Mouse (Mus musculus) midbrain, embryonic 10.5 days (tissue): ENCODE results near the gene Drap1. TPM values are rescaled to one million over a fixed set of nuclear protein-coding genes. Genes with fewer than 3 reads are reported as not detected.

Experiments used
- DNase-seq: peaks from one replicate; pipeline ENCODE4 v3.0.0-alpha.2; 2017; ENCODE audit warnings: low spot score
- H3K27ac ChIP-seq: fragments of 300-500 bp; sonication (generic); replicated peaks from 2 replicates; pipeline ENCODE4 v1.5.1; 2016; ENCODE audit warnings: mild to moderate bottlenecking
- H3K27me3 ChIP-seq: fragments of 300-500 bp; sonication (generic); 2 replicates; pipeline ENCODE4 v1.6.1; 2016; ENCODE audit warnings: low read depth, mild to moderate bottlenecking; ENCODE audit not compliant: poor library complexity, severe bottlenecking
- H3K36me3 ChIP-seq: fragments of 300-500 bp; sonication (generic); 2 replicates; pipeline ENCODE4 v1.6.1; 2016; ENCODE audit warnings: mild to moderate bottlenecking, moderate library complexity
- H3K4me1 ChIP-seq: fragments of 300-500 bp; sonication (generic); 2 replicates; pipeline ENCODE4 v1.6.1; 2016
- H3K4me3 ChIP-seq: fragments of 300-500 bp; sonication (generic); 2 replicates; pipeline ENCODE4 v1.5.1; 2016; ENCODE audit warnings: mild to moderate bottlenecking, moderate library complexity
- H3K9me3 ChIP-seq: fragments of 300-500 bp; sonication (generic); replicated peaks from 2 replicates; pipeline ENCODE4 v1.6.1; 2016; ENCODE audit warnings: mild to moderate bottlenecking
- WGBS: fragments of 180-500 bp; shearing (Covaris S2); methylation state at CpG from one replicate; pipeline ENCODE4 v1.1.7; 2016; 5-methylcytosine and 5-hydroxymethylcytosine counted together
- polyA plus RNA-seq: library from polyadenylated mRNA; unstranded; fragments of >200 nt; fragmentation: Nextera tagmentation; extraction: Ambion mirVana; gene quantifications from 2 replicates; pipeline ENCODE4 v1.2.1, GENCODE M21; 2016

Drap1 gene
- polyA plus RNA-seq, 1 experiment from 2014 or later: 221 TPM

GRCm38 (mm10) chr19:5388011-5388441, 36.8 kb downstream of the Drap1 start:
- Histone ChIP-seq H3K4me3 (peak overlapping the region; percentile 100), H3K36me3 (peaks cover 36% of the 10 kb centered on the region), H3K27me3 (no peaks in the 10 kb centered on the region), H3K9me3 (no peaks in the 10 kb centered on the region), H3K4me1 (peaks cover 37% of the 10 kb centered on the region), H3K27ac (peak overlapping the region; percentile 90)
- WGBS: under 1% methylated on average over 43 of the region's 43 CpGs
- no peak for DNase-seq

GRCm38 (mm10) chr19:5384715-5385114, 40.1 kb downstream of the Drap1 start:
- no peak overlapping the region for H3K4me3 ChIP-seq
- WGBS: 89% methylated on average over 8 of the region's 8 CpGs
- no peak overlapping the region for H3K27ac ChIP-seq
- H3K36me3 ChIP-seq: peaks cover 69% of the 10 kb centered on the region
- no peaks in the 10 kb centered on the region for H3K27me3 ChIP-seq
- no peaks in the 10 kb centered on the region for H3K9me3 ChIP-seq
- H3K4me1 ChIP-seq: peaks cover 24% of the 10 kb centered on the region
- no peak for DNase-seq

GRCm38 (mm10) chr19:5383326-5383725, 41.5 kb downstream of the Drap1 start:
- no peaks in the 10 kb centered on the region for H3K27me3 ChIP-seq
- DNase-seq: no peak
- no peak overlapping the region for H3K27ac ChIP-seq
- no peak overlapping the region for H3K4me3 ChIP-seq
- 95% methylated on average over 12 of the region's 12 CpGs for WGBS
- peaks cover 16% of the 10 kb centered on the region for H3K4me1 ChIP-seq
- peaks cover 83% of the 10 kb centered on the region for H3K36me3 ChIP-seq
- no peaks in the 10 kb centered on the region for H3K9me3 ChIP-seq

- H3K4me3 ChIP-seq: no peak overlapping the region
- H3K27ac ChIP-seq: no peak overlapping the region
- H3K9me3 ChIP-seq: no peaks in the 10 kb centered on the region
- WGBS: 96% methylated on average over 1 of the region's 1 CpGs
- H3K36me3 ChIP-seq: peaks cover 88% of the 10 kb centered on the region
- no peak for DNase-seq
- H3K27me3 ChIP-seq: no peaks in the 10 kb centered on the region
- no peaks in the 10 kb centered on the region for H3K4me1 ChIP-seq
Observed at GRCm38 (mm10) chr19:5377446-5377845, 47.3 kb downstream of the Drap1 start.

GRCm38 (mm10) chr19:5374748-5375147, 50.0 kb downstream of the Drap1 start:
- peaks cover 88% of the 10 kb centered on the region for H3K36me3 ChIP-seq
- 87% methylated on average over 4 of the region's 4 CpGs for WGBS
- H3K4me3 ChIP-seq: no peak overlapping the region

GRCm38 (mm10) chr19:5374177-5374576, 50.6 kb downstream of the Drap1 start:
- Histone ChIP-seq H3K27ac (no peak overlapping the region), H3K36me3 (peaks cover 88% of the 10 kb centered on the region), H3K4me1 (no peaks in the 10 kb centered on the region), H3K4me3 (no peak overlapping the region), H3K27me3 (no peaks in the 10 kb centered on the region), H3K9me3 (no peaks in the 10 kb centered on the region)
- no peak for DNase-seq
- WGBS: 87% methylated on average over 4 of the region's 4 CpGs

More at GRCm38 (mm10) chr19:5374748-5375147, 50.0 kb downstream of the Drap1 start:
- H3K27ac ChIP-seq: no peak overlapping the region
- H3K4me1 ChIP-seq: no peaks in the 10 kb centered on the region
- DNase-seq: no peak
- no peaks in the 10 kb centered on the region for H3K9me3 ChIP-seq
- H3K27me3 ChIP-seq: no peaks in the 10 kb centered on the region

Other genes with a start within 250 kb of the Drap1 start
- gene Pacs1, start 151.9 kb downstream of the Drap1 start, polyA plus RNA-seq: 21.3 and 23.7 TPM in 2 replicates
- 468 and 500 TPM in 2 replicates for gene Sf3b2, start 129.5 kb downstream of the Drap1 start, polyA plus RNA-seq
- gene Gal3st3, start 126.6 kb downstream of the Drap1 start, polyA plus RNA-seq: 10.8 and 15.4 TPM in 2 replicates
- gene Catsper1, start 89.2 kb downstream of the Drap1 start, polyA plus RNA-seq: not detected in 2 replicates
- 0.67 TPM in 1 of 2 replicates, not detected in the other for gene Cst6, start 75.4 kb downstream of the Drap1 start, polyA plus RNA-seq
- gene Eif1ad, start 58.2 kb downstream of the Drap1 start, polyA plus RNA-seq: 86.9 and 89.4 TPM in 2 replicates
- gene Banf1, start 57.8 kb downstream of the Drap1 start, polyA plus RNA-seq: 575 and 616 TPM in 2 replicates
- 88.2 and 96.2 TPM in 2 replicates for gene Sart1, start 36.3 kb downstream of the Drap1 start, polyA plus RNA-seq
- 0.39 TPM in 1 of 2 replicates, not detected in the other for gene Tsga10ip, start 22.5 kb downstream of the Drap1 start, polyA plus RNA-seq
- gene AI837181, start 165 bp upstream of the Drap1 start, polyA plus RNA-seq: 45.1 and 48.5 TPM in 2 replicates
- gene Fosl1, start 22.6 kb upstream of the Drap1 start, polyA plus RNA-seq: not detected in 2 replicates
- 5.5 and 6.0 TPM in 2 replicates for gene Ccdc85b, start 32.9 kb upstream of the Drap1 start, polyA plus RNA-seq
- 98.0 and 111 TPM in 2 replicates for gene Fibp, start 35.6 kb upstream of the Drap1 start, polyA plus RNA-seq
- 1.7 and 2.7 TPM in 2 replicates for gene Ctsw, start 43.5 kb upstream of the Drap1 start, polyA plus RNA-seq
- 67.6 and 69.1 TPM in 2 replicates for gene Efemp2, start 49.0 kb upstream of the Drap1 start, polyA plus RNA-seq
- 41.3 and 47.0 TPM in 2 replicates for gene Mus81, start 63.4 kb upstream of the Drap1 start, polyA plus RNA-seq
- 3,131 and 3,331 TPM in 2 replicates for gene Cfl1, start 65.5 kb upstream of the Drap1 start, polyA plus RNA-seq
- gene 1700020D05Rik, start 78.8 kb upstream of the Drap1 start, polyA plus RNA-seq: not detected in 2 replicates
- gene Snx32, start 85.6 kb upstream of the Drap1 start, polyA plus RNA-seq: 9.6 and 15.3 TPM in 2 replicates
- gene Ovol1, start 135.7 kb upstream of the Drap1 start, polyA plus RNA-seq: 0.16 and 0.29 TPM in 2 replicates
- gene Ap5b1, start 143.0 kb upstream of the Drap1 start, polyA plus RNA-seq: 1.6 and 2.3 TPM in 2 replicates
- 186 and 200 TPM in 2 replicates for gene Rnaseh2c, start 176.9 kb upstream of the Drap1 start, polyA plus RNA-seq
- gene Kat5, start 185.3 kb upstream of the Drap1 start, polyA plus RNA-seq: 65.6 and 74.8 TPM in 2 replicates
- 28.7 and 31.2 TPM in 2 replicates for gene Rela, start 212.5 kb upstream of the Drap1 start, polyA plus RNA-seq
- gene Sipa1, start 238.7 kb upstream of the Drap1 start, polyA plus RNA-seq: 22.3 and 22.9 TPM in 2 replicates